Mouse (Mus musculus): ENCODE results near the gene Foxd3. TPM values are rescaled to one million over a fixed set of nuclear protein-coding genes. Genes with fewer than 3 reads are reported as not detected.

Gene Foxd3
- polyA plus RNA-seq, 1 experiment from 2014 or later, result 0.42 TPM

GRCm38 (mm10) chr4:99659361-99660072 is 3.4 kb downstream of the Foxd3 start:
- H3K27ac ChIP-seq (replicated peaks), result no peak overlapping the region
- no peaks in the 10 kb centered on the region for H3K9me3 ChIP-seq
- H3K4me3 ChIP-seq, result 0 out of 2 replicates have a peak overlapping the region, but pooled peaks have one; percentile 21
- peaks cover 29% of the 10 kb centered on the region for H3K4me1 ChIP-seq
- 2% methylated on average over 28 of the region's 28 CpGs for WGBS
- H3K27me3 ChIP-seq (replicated peaks; ENCODE audit: low read depth, poor library complexity, severe bottlenecking), result peaks cover 100% of the 10 kb centered on the region
- H3K36me3 ChIP-seq (replicated peaks), result no peaks in the 10 kb centered on the region
- peak; percentile 46 for DNase-seq (ENCODE audit: low spot score)

- under 1% methylated on average over 20 of the region's 20 CpGs for WGBS
- H3K9me3 ChIP-seq, result no peaks in the 10 kb centered on the region
- peak overlapping the region; percentile 21; the same call in 1 of the 2 replicates for H3K4me3 ChIP-seq
- H3K4me1 ChIP-seq, result peaks cover 29% of the 10 kb centered on the region
- DNase-seq (ENCODE audit: low spot score), result peak; percentile 62
- no peak overlapping the region for H3K27ac ChIP-seq (replicated peaks)
- H3K36me3 ChIP-seq (replicated peaks), result no peaks in the 10 kb centered on the region
- peaks cover 100% of the 10 kb centered on the region for H3K27me3 ChIP-seq (replicated peaks; ENCODE audit: low read depth, poor library complexity, severe bottlenecking)
Observed at GRCm38 (mm10) chr4:99660073-99660611, 4.0 kb downstream of the Foxd3 start.

- Histone ChIP-seq H3K27me3 (replicated peaks; ENCODE audit: low read depth, poor library complexity, severe bottlenecking) (peaks cover 100% of the 10 kb centered on the region), H3K27ac (replicated peaks) (no peak overlapping the region), H3K9me3 (no peaks in the 10 kb centered on the region), H3K4me1 (peaks cover 26% of the 10 kb centered on the region), H3K4me3 (no peak overlapping the region), H3K36me3 (replicated peaks) (no peaks in the 10 kb centered on the region)
- peak; percentile 86 for DNase-seq (ENCODE audit: low spot score)
- 0% methylated on average over 11 of the region's 11 CpGs for WGBS
Observed at GRCm38 (mm10) chr4:99660981-99661380, 4.9 kb downstream of the Foxd3 start.

- Histone ChIP-seq H3K4me1 (peaks cover 16% of the 10 kb centered on the region), H3K4me3 (no peak overlapping the region), H3K27ac (replicated peaks) (no peak overlapping the region), H3K36me3 (replicated peaks) (no peaks in the 10 kb centered on the region), H3K27me3 (replicated peaks; ENCODE audit: low read depth, poor library complexity, severe bottlenecking) (peaks cover 93% of the 10 kb centered on the region), H3K9me3 (no peaks in the 10 kb centered on the region)
- WGBS, result 6% methylated on average over 12 of the region's 12 CpGs
- DNase-seq (ENCODE audit: low spot score), result peak; percentile 31
Observed at GRCm38 (mm10) chr4:99661956-99662355, 5.9 kb downstream of the Foxd3 start.

- Histone ChIP-seq H3K27ac (replicated peaks) (no peak overlapping the region), H3K27me3 (replicated peaks; ENCODE audit: low read depth, poor library complexity, severe bottlenecking) (peaks cover 89% of the 10 kb centered on the region), H3K36me3 (replicated peaks) (no peaks in the 10 kb centered on the region), H3K4me3 (no peak overlapping the region), H3K9me3 (no peaks in the 10 kb centered on the region), H3K4me1 (peaks cover 11% of the 10 kb centered on the region)
- whole genome bisulfite sequencing, result 9% methylated on average over 9 of the region's 9 CpGs
- no peak for DNase-seq (ENCODE audit: low spot score)
Observed at GRCm38 (mm10) chr4:99662431-99662830, 6.3 kb downstream of the Foxd3 start.

- peaks cover 83% of the 10 kb centered on the region for H3K27me3 ChIP-seq (replicated peaks; ENCODE audit: low read depth, poor library complexity, severe bottlenecking)
- no peaks in the 10 kb centered on the region for H3K9me3 ChIP-seq
- DNase-seq (ENCODE audit: low spot score), result peak; percentile 45
- WGBS, result 4% methylated on average over 34 of the region's 34 CpGs
- peaks cover 6% of the 10 kb centered on the region for H3K4me1 ChIP-seq
- no peak overlapping the region for H3K27ac ChIP-seq (replicated peaks)
- H3K36me3 ChIP-seq (replicated peaks), result no peaks in the 10 kb centered on the region
- no peak overlapping the region for H3K4me3 ChIP-seq
Observed at GRCm38 (mm10) chr4:99662841-99663567, 6.9 kb downstream of the Foxd3 start.

- Histone ChIP-seq H3K27ac (replicated peaks) (no peak overlapping the region), H3K4me3 (no peak overlapping the region), H3K9me3 (no peaks in the 10 kb centered on the region), H3K36me3 (replicated peaks) (no peaks in the 10 kb centered on the region), H3K27me3 (replicated peaks; ENCODE audit: low read depth, poor library complexity, severe bottlenecking) (peaks cover 76% of the 10 kb centered on the region), H3K4me1 (peaks cover 6% of the 10 kb centered on the region)
- WGBS, result 7% methylated on average over 8 of the region's 8 CpGs
- DNase-seq (ENCODE audit: low spot score), result peak; percentile 23
Observed at GRCm38 (mm10) chr4:99663710-99664109, 7.6 kb downstream of the Foxd3 start.

- Histone ChIP-seq H3K4me3 (no peak overlapping the region), H3K27me3 (replicated peaks; ENCODE audit: low read depth, poor library complexity, severe bottlenecking) (peaks cover 10% of the 10 kb centered on the region), H3K9me3 (no peaks in the 10 kb centered on the region), H3K27ac (replicated peaks) (no peak overlapping the region), H3K36me3 (replicated peaks) (no peaks in the 10 kb centered on the region), H3K4me1 (no peaks in the 10 kb centered on the region)
- no peak for DNase-seq (ENCODE audit: low spot score)
- WGBS, result 89% methylated on average over 7 of the region's 7 CpGs
Observed at GRCm38 (mm10) chr4:99670203-99670851, 14.2 kb downstream of the Foxd3 start.

GRCm38 (mm10) chr4:99675191-99675590 is 19.1 kb downstream of the Foxd3 start:
- no peak overlapping the region for H3K4me3 ChIP-seq
- H3K27ac ChIP-seq (replicated peaks), result no peak overlapping the region

GRCm38 (mm10) chr4:99683941-99684340 is 27.8 kb downstream of the Foxd3 start:
- Histone ChIP-seq H3K4me1 (no peaks in the 10 kb centered on the region), H3K27me3 (replicated peaks; ENCODE audit: low read depth, poor library complexity, severe bottlenecking) (0 out of 2 replicates have a peak, but pooled peaks cover 3% of the 10 kb centered on the region), H3K27ac (replicated peaks) (no peak overlapping the region), H3K9me3 (no peaks in the 10 kb centered on the region), H3K36me3 (replicated peaks) (no peaks in the 10 kb centered on the region), H3K4me3 (no peak overlapping the region)
- 90% methylated on average over 6 of the region's 6 CpGs for WGBS
- DNase-seq (ENCODE audit: low spot score), result no peak

More at GRCm38 (mm10) chr4:99675191-99675590, 19.1 kb downstream of the Foxd3 start:
- Histone ChIP-seq H3K36me3 (replicated peaks) (no peaks in the 10 kb centered on the region), H3K4me1 (no peaks in the 10 kb centered on the region), H3K27me3 (replicated peaks; ENCODE audit: low read depth, poor library complexity, severe bottlenecking) (no peaks in the 10 kb centered on the region), H3K9me3 (no peaks in the 10 kb centered on the region)
- no peak for DNase-seq (ENCODE audit: low spot score)

- DNase-seq (ENCODE audit: low spot score), result no peak
- Histone ChIP-seq H3K4me1 (no peaks in the 10 kb centered on the region), H3K4me3 (no peak overlapping the region), H3K36me3 (replicated peaks) (no peaks in the 10 kb centered on the region), H3K27me3 (replicated peaks; ENCODE audit: low read depth, poor library complexity, severe bottlenecking) (0 out of 2 replicates have a peak, but pooled peaks cover 3% of the 10 kb centered on the region), H3K27ac (replicated peaks) (no peak overlapping the region), H3K9me3 (no peaks in the 10 kb centered on the region)
- WGBS, result 60% methylated on average over 5 of the region's 5 CpGs
Observed at GRCm38 (mm10) chr4:99686308-99686707, 30.2 kb downstream of the Foxd3 start.
